Mouse (Mus musculus): ENCODE measurements around the gene Itpkb. TPM values are rescaled to one million over a fixed set of nuclear protein-coding genes. Genes with fewer than 3 reads are reported as not detected.

The Itpkb gene
- total RNA-seq, 1 experiment: 3.3 TPM

GRCm38 (mm10) chr1:180314641-180315040, 15.6 kb upstream of the Itpkb start:
- in situ Hi-C loops (cut with MboI; ENCODE audit: low sequenced_read_pairs in 2 of 2, unreplicated experiment in 2 of 2): no loop called here
- Histone ChIP-seq H3K4me3 (ENCODE audit: insufficient read depth in 1 of 2, low read depth in 1 of 2, low read length in 2 of 2, poor library complexity in 1 of 2, severe bottlenecking in 1 of 2) (no peak overlapping the region), H3K27ac (ENCODE audit: insufficient read depth, low read depth, low read length, poor library complexity, severe bottlenecking) (no peak overlapping the region), H3K4me1 (ENCODE audit: control insufficient read depth in 2 of 2, insufficient read depth in 2 of 2, low read length in 2 of 2, poor library complexity in 1 of 2) (peaks cover 6 to 13% of the 10 kb centered on the region in 2 experiments; a peak in 3 of 4 replicates), H3K36me3 (ENCODE audit: control insufficient read depth, insufficient read depth, low read length, poor library complexity, severe bottlenecking) (no peaks in the 10 kb centered on the region), H3K9ac (ENCODE audit: insufficient read depth, low read depth, low read length, poor library complexity, severe bottlenecking) (no peak overlapping the region), H3K9me3 (ENCODE audit: control insufficient read depth, insufficient read depth, low read depth, low read length) (no peaks in the 10 kb centered on the region)
- TF ChIP-seq HCFC1 (IDR thresholded peaks at IDR 0.05; ENCODE audit: borderline replicate concordance, insufficient read depth, low read length) (no peak), CHD2 (IDR thresholded peaks at IDR 0.05; ENCODE audit: low read depth, low read length) (no peak), ZNF384 (IDR thresholded peaks at IDR 0.05; ENCODE audit: low read depth, low read length) (no peak), ZC3H11A (IDR thresholded peaks at IDR 0.05; ENCODE audit: borderline replicate concordance, low read depth, low read length) (no peak), MAFK (IDR thresholded peaks at IDR 0.05; ENCODE audit: insufficient read depth, low read depth, low read length) (no peak)
- no peak for DNase-seq (ENCODE audit: low read depth, low spot score)

GRCm38 (mm10) chr1:180315127-180315526, 15.2 kb upstream of the Itpkb start:
- Histone ChIP-seq H3K9me3 (ENCODE audit: control insufficient read depth, insufficient read depth, low read depth, low read length) (no peaks in the 10 kb centered on the region), H3K4me1 (ENCODE audit: control insufficient read depth in 2 of 2, insufficient read depth in 2 of 2, low read length in 2 of 2, poor library complexity in 1 of 2) (peaks cover 6 to 13% of the 10 kb centered on the region in 2 experiments; a peak in 3 of 4 replicates), H3K9ac (ENCODE audit: insufficient read depth, low read depth, low read length, poor library complexity, severe bottlenecking) (no peak overlapping the region), H3K36me3 (ENCODE audit: control insufficient read depth, insufficient read depth, low read length, poor library complexity, severe bottlenecking) (no peaks in the 10 kb centered on the region), H3K4me3 (ENCODE audit: insufficient read depth in 1 of 2, low read depth in 1 of 2, low read length in 2 of 2, poor library complexity in 1 of 2, severe bottlenecking in 1 of 2) (no peak overlapping the region), H3K27ac (ENCODE audit: insufficient read depth, low read depth, low read length, poor library complexity, severe bottlenecking) (no peak overlapping the region)
- in situ Hi-C loops (cut with MboI; ENCODE audit: low sequenced_read_pairs in 2 of 2, unreplicated experiment in 2 of 2): no loop called here
- TF ChIP-seq ZNF384 (IDR thresholded peaks at IDR 0.05; ENCODE audit: low read depth, low read length) (no peak), ZC3H11A (IDR thresholded peaks at IDR 0.05; ENCODE audit: borderline replicate concordance, low read depth, low read length) (no peak), CHD2 (IDR thresholded peaks at IDR 0.05; ENCODE audit: low read depth, low read length) (no peak), HCFC1 (IDR thresholded peaks at IDR 0.05; ENCODE audit: borderline replicate concordance, insufficient read depth, low read length) (no peak), MAFK (IDR thresholded peaks at IDR 0.05; ENCODE audit: insufficient read depth, low read depth, low read length) (no peak)
- DNase-seq (ENCODE audit: low read depth, low spot score): no peak

- H3K36me3 ChIP-seq (ENCODE audit: control insufficient read depth, insufficient read depth, low read length, poor library complexity, severe bottlenecking): no peaks in the 10 kb centered on the region
- DNase-seq (ENCODE audit: low read depth, low spot score): no peak
- TF ChIP-seq ZNF384 (IDR thresholded peaks at IDR 0.05; ENCODE audit: low read depth, low read length) (no peak), HCFC1 (IDR thresholded peaks at IDR 0.05; ENCODE audit: borderline replicate concordance, insufficient read depth, low read length) (no peak), MAFK (IDR thresholded peaks at IDR 0.05; ENCODE audit: insufficient read depth, low read depth, low read length) (no peak), ZC3H11A (IDR thresholded peaks at IDR 0.05; ENCODE audit: borderline replicate concordance, low read depth, low read length) (no peak), CHD2 (IDR thresholded peaks at IDR 0.05; ENCODE audit: low read depth, low read length) (no peak)
- H3K4me1 ChIP-seq (ENCODE audit: control insufficient read depth in 2 of 2, insufficient read depth in 2 of 2, low read length in 2 of 2, poor library complexity in 1 of 2): peaks cover 6 to 10% of the 10 kb centered on the region in 2 experiments; a peak in 3 of 4 replicates
- H3K9ac ChIP-seq (ENCODE audit: insufficient read depth, low read depth, low read length, poor library complexity, severe bottlenecking): no peak overlapping the region
- H3K9me3 ChIP-seq (ENCODE audit: control insufficient read depth, insufficient read depth, low read depth, low read length): no peaks in the 10 kb centered on the region
- H3K4me3 ChIP-seq (ENCODE audit: insufficient read depth in 1 of 2, low read depth in 1 of 2, low read length in 2 of 2, poor library complexity in 1 of 2, severe bottlenecking in 1 of 2): no peak overlapping the region
- in situ Hi-C loops (cut with MboI; ENCODE audit: low sequenced_read_pairs in 2 of 2, unreplicated experiment in 2 of 2): no loop called here
- H3K27ac ChIP-seq (ENCODE audit: insufficient read depth, low read depth, low read length, poor library complexity, severe bottlenecking): no peak overlapping the region
Observed at GRCm38 (mm10) chr1:180317450-180317849, 12.8 kb upstream of the Itpkb start.

- H3K27ac ChIP-seq (ENCODE audit: insufficient read depth, low read depth, low read length, poor library complexity, severe bottlenecking): no peak overlapping the region
- in situ Hi-C loops (cut with MboI; ENCODE audit: low sequenced_read_pairs in 2 of 2, unreplicated experiment in 2 of 2): no loop called here
- peaks cover 2 to 3% of the 10 kb centered on the region in 2 experiments; a peak in 2 of 4 replicates for H3K4me1 ChIP-seq (ENCODE audit: control insufficient read depth in 2 of 2, insufficient read depth in 2 of 2, low read length in 2 of 2, poor library complexity in 1 of 2)
- H3K4me3 ChIP-seq (ENCODE audit: insufficient read depth in 1 of 2, low read depth in 1 of 2, low read length in 2 of 2, poor library complexity in 1 of 2, severe bottlenecking in 1 of 2): no peak overlapping the region
- H3K9me3 ChIP-seq (ENCODE audit: control insufficient read depth, insufficient read depth, low read depth, low read length): no peaks in the 10 kb centered on the region
- H3K9ac ChIP-seq (ENCODE audit: insufficient read depth, low read depth, low read length, poor library complexity, severe bottlenecking): no peak overlapping the region
- TF ChIP-seq ZC3H11A (IDR thresholded peaks at IDR 0.05; ENCODE audit: borderline replicate concordance, low read depth, low read length): no peak
- TF ChIP-seq MAFK (IDR thresholded peaks at IDR 0.05; ENCODE audit: insufficient read depth, low read depth, low read length): no peak
- TF ChIP-seq HCFC1 (IDR thresholded peaks at IDR 0.05; ENCODE audit: borderline replicate concordance, insufficient read depth, low read length): no peak
- no peak for TF ChIP-seq ZNF384 (IDR thresholded peaks at IDR 0.05; ENCODE audit: low read depth, low read length)
- TF ChIP-seq CHD2 (IDR thresholded peaks at IDR 0.05; ENCODE audit: low read depth, low read length): no peak
- H3K36me3 ChIP-seq (ENCODE audit: control insufficient read depth, insufficient read depth, low read length, poor library complexity, severe bottlenecking): no peaks in the 10 kb centered on the region
- no peak for DNase-seq (ENCODE audit: low read depth, low spot score)
Observed at GRCm38 (mm10) chr1:180318407-180318806, 11.9 kb upstream of the Itpkb start.

- H3K36me3 ChIP-seq (ENCODE audit: control insufficient read depth, insufficient read depth, low read length, poor library complexity, severe bottlenecking): no peaks in the 10 kb centered on the region
- H3K27ac ChIP-seq (ENCODE audit: insufficient read depth, low read depth, low read length, poor library complexity, severe bottlenecking): no peak overlapping the region
- no peaks in the 10 kb centered on the region for H3K9me3 ChIP-seq (ENCODE audit: control insufficient read depth, insufficient read depth, low read depth, low read length)
- TF ChIP-seq ZNF384 (IDR thresholded peaks at IDR 0.05; ENCODE audit: low read depth, low read length) (no peak), MAFK (IDR thresholded peaks at IDR 0.05; ENCODE audit: insufficient read depth, low read depth, low read length) (no peak), HCFC1 (IDR thresholded peaks at IDR 0.05; ENCODE audit: borderline replicate concordance, insufficient read depth, low read length) (no peak), ZC3H11A (IDR thresholded peaks at IDR 0.05; ENCODE audit: borderline replicate concordance, low read depth, low read length) (no peak), CHD2 (IDR thresholded peaks at IDR 0.05; ENCODE audit: low read depth, low read length) (no peak)
- no peak overlapping the region for H3K4me3 ChIP-seq (ENCODE audit: insufficient read depth in 1 of 2, low read depth in 1 of 2, low read length in 2 of 2, poor library complexity in 1 of 2, severe bottlenecking in 1 of 2)
- DNase-seq (ENCODE audit: low read depth, low spot score): no peak
- no peak overlapping the region for H3K9ac ChIP-seq (ENCODE audit: insufficient read depth, low read depth, low read length, poor library complexity, severe bottlenecking)
- in situ Hi-C loops (cut with MboI; ENCODE audit: low sequenced_read_pairs in 2 of 2, unreplicated experiment in 2 of 2): no loop called here
- H3K4me1 ChIP-seq (ENCODE audit: control insufficient read depth in 2 of 2, insufficient read depth in 2 of 2, low read length in 2 of 2, poor library complexity in 1 of 2): no peaks in the 10 kb centered on the region
Observed at GRCm38 (mm10) chr1:180319895-180320294, 10.4 kb upstream of the Itpkb start.
